Mouse (Mus musculus) layer of hippocampus, postnatal 14 days (tissue): ENCODE results near the gene Ppara. TPM values are rescaled to one million over a fixed set of nuclear protein-coding genes. Genes with fewer than 3 reads are reported as not detected.

Source experiments
- DNase-seq, 2 experiments: peaks; one replicate each; pipeline ENCODE4 v3.0.0; 2021 to 2022; ENCODE audit warnings: low spot score in 2 of 2, mixed read lengths in 1 of 2
- long read RNA-seq, 2 experiments: library from polyadenylated mRNA; stranded (forward); transcript quantifications; one replicate each; pipeline ENCODE4 v2.0.0; 2021
- total RNA-seq, 2 experiments: library from RNA; stranded (reverse); gene quantifications; 2 replicates each; pipeline ENCODE4 v1.2.3; 2021

Gene Ppara
- total RNA-seq: 1 to 10 TPM; 3.4 to 3.7 TPM
- long read RNA-seq, experiment 1: 0 reads
- long read RNA-seq, experiment 2, partial matches to known transcripts: 0 of 4 reads
- long read RNA-seq, experiment 2, other reads (novel, unspliced or antisense): 3 of 4 reads

GRCm38 (mm10) chr15:85734571-85735033 is at the start of gene Ppara:
TSS of gene Ppara (plus strand) at chr15:85734983.
- no peak for DNase-seq

- DNase-seq: peak in 1 of 2 experiments; percentile 82
Observed at GRCm38 (mm10) chr15:85686641-85687395, 48.0 kb upstream of the Ppara start.

- no peak for DNase-seq
Observed at GRCm38 (mm10) chr15:85687630-85688410, 47.0 kb upstream of the Ppara start.

- DNase-seq: no peak
Observed at GRCm38 (mm10) chr15:85688734-85689133, 46.0 kb upstream of the Ppara start.

GRCm38 (mm10) chr15:85689523-85689922 is 45.3 kb upstream of the Ppara start:
- no peak for DNase-seq

GRCm38 (mm10) chr15:85690058-85690457 is 44.7 kb upstream of the Ppara start:
- DNase-seq: no peak

- no peak for DNase-seq
Observed at GRCm38 (mm10) chr15:85690875-85691274, 43.9 kb upstream of the Ppara start.

GRCm38 (mm10) chr15:85693115-85693514 is 41.7 kb upstream of the Ppara start:
- no peak for DNase-seq

GRCm38 (mm10) chr15:85693819-85694218 is 41.0 kb upstream of the Ppara start:
- no peak for DNase-seq

- no peak for DNase-seq
Observed at GRCm38 (mm10) chr15:85694379-85694778, 40.4 kb upstream of the Ppara start.

GRCm38 (mm10) chr15:85695304-85695703 is 39.5 kb upstream of the Ppara start:
- DNase-seq: no peak

GRCm38 (mm10) chr15:85698345-85699034 is 36.3 kb upstream of the Ppara start:
- no peak for DNase-seq

- no peak for DNase-seq
Observed at GRCm38 (mm10) chr15:85699452-85699851, 35.3 kb upstream of the Ppara start.

GRCm38 (mm10) chr15:85699862-85700501 is 34.8 kb upstream of the Ppara start:
- DNase-seq: peak in 1 of 2 experiments; percentile 76

GRCm38 (mm10) chr15:85700716-85701115 is 34.1 kb upstream of the Ppara start:
- no peak for DNase-seq

- no peak for DNase-seq
Observed at GRCm38 (mm10) chr15:85701128-85701930, 33.5 kb upstream of the Ppara start.

GRCm38 (mm10) chr15:85702411-85702951 is 32.3 kb upstream of the Ppara start:
- peak in 1 of 2 experiments; percentile 86 for DNase-seq

GRCm38 (mm10) chr15:85703194-85703641 is 31.6 kb upstream of the Ppara start:
- peak in 1 of 2 experiments; percentile 72 for DNase-seq

- no peak for DNase-seq
Observed at GRCm38 (mm10) chr15:85703858-85704257, 30.9 kb upstream of the Ppara start.
